Mouse (Mus musculus) cerebellum, adult (tissue): Measurements from ENCODE around the gene Fam229a.

Experiments used
- ATAC-seq: cut with Nextera tagmentation; 2 replicates; pipeline ENCODE4 v1.9.2; 2017; ENCODE audit warnings: mild to moderate bottlenecking, moderate library complexity, mixed read lengths; ENCODE audit not compliant: insufficient number of reproducible peaks, low FRiP score, low TSS enrichment

The Fam229a gene

DNA sequence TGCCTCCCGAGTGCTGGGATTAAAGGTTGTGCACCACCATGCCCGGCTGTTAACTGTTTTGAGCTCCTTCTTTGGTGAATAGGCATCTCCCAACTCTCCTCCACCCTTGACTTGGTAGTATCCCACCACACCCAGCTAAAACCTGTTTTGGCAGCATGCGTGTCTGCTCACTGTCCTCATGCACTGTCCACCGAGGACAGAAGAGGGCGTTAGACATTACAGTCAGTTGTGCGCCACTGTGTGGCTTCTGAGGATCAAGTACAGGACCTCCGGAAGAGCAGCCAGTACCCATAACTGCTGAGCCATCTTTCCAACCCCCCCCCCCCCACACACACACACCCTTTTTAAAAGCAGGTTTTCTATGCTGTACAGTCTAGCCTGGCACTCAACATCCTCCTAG lies 3.7 kb downstream of the Fam229a start:
- no peak for ATAC-seq

GRCm38 (mm10) chr4:129495672-129496562 lies 4.9 kb downstream of the Fam229a start:
- no peak for ATAC-seq

GRCm38 (mm10) chr4:129496631-129497030 lies 5.6 kb downstream of the Fam229a start:
- no peak for ATAC-seq

DNA sequence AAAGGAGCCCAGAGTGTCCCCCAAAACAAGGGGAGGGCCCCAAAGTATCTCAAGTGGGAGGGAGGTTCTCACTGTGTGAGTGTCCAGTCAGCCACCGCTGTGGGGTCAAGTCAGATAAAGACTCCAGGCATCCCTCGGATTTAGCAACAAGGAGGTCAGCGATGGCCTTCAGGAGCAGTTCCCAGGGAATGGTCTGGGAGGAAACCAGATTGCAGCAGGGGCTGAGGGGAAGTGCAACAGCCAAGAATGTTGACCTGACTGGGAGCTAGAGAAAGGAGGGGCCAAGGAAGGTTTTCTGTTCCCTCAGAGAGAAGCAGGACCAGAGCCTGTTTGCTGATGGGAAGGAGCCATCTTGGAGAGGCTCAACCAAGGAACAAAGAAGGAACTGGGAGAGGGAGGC lies 8.0 kb downstream of the Fam229a start:
- ATAC-seq, result no peak

GRCm38 (mm10) chr4:129500017-129500416 lies 9.0 kb downstream of the Fam229a start:
- ATAC-seq, result no peak

- 0 out of 2 replicates have a peak, but pooled peaks have one; percentile 31 for ATAC-seq
Observed at GRCm38 (mm10) chr4:129500607-129501566, 9.9 kb downstream of the Fam229a start.

- ATAC-seq, result no peak
Observed at GRCm38 (mm10) chr4:129502327-129502888, 11.4 kb downstream of the Fam229a start.

DNA sequence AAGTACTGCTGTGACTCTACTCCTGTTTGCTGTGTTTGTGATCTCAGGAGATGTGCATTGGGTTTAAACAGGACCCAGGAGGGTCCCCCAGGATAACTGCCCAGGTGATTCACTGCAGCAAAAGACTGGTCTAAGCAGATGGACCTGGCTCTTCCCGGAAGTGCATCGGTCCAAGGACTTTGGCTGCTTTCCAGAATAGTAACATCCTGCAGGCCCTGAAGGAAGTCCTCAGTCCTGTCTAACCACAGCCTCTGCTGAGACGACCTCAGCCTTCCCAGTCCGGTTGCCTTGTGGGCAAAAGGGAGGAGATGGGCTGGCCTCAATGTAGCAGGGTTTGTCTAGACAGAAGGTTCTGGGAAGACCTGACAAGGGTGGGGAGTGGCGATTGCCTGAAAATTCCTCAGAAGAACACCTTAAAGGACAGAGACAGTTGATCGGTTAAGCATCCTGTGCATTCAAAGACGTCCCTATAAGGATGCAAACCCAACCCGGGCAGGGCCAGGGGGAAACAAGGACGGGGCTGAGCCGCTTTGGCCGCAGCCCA lies 12.0 kb downstream of the Fam229a start:
- no peak for ATAC-seq

- ATAC-seq, result no peak
Observed at GRCm38 (mm10) chr4:129505511-129505910, 14.5 kb downstream of the Fam229a start.

DNA sequence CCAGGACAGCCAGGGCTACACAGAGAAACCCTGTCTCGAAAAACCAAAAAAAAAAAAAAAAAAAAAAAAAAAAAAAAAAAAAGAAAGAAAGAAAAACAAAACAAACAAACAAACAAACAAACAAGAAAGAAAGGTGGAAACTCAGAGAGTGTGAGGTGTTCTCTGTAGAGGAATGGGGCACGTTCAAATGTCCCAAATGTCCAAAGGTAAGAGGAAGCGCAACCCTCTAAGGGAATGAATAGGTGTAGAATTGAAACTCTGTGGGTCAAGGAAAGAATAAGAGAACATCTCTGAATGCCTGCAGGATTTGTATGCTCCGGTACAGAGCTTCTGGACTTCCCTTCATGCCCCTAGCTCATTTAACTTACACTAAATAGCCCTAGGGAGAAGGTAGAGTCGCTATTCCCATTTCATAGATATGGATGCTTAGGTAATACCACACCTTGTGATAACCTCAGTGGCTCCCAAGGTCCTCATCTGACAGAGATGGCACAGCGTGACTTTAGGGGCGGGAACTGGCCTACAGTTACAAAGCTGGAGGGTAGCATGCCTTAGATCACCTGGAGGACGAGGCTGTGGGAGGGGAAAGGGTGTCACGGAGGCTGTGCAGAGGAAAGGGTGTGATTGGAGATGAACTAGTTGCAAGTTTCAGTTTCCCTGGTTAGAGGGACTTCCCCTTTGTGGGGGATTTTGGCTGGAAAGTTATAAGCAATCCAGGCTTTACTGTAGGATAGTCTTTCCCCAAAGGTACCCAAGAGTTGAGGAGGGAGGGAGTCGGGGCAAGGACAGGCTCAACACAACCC lies 16.6 kb downstream of the Fam229a start:
- no peak for ATAC-seq

DNA sequence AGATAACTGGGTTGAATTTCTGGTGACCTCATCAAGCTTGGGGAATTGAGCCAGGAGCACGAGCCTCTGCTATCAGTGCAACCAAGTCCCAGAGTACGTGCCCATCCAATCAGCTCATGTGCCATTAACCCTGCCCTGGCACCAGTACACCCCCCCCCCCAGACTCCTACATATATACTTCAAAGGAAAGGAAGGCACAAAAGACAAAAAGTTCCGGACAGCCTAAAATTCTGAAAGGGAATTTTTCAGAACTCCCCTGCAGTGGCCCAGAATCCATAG lies 17.2 kb downstream of the Fam229a start:
- ATAC-seq, result no peak

DNA sequence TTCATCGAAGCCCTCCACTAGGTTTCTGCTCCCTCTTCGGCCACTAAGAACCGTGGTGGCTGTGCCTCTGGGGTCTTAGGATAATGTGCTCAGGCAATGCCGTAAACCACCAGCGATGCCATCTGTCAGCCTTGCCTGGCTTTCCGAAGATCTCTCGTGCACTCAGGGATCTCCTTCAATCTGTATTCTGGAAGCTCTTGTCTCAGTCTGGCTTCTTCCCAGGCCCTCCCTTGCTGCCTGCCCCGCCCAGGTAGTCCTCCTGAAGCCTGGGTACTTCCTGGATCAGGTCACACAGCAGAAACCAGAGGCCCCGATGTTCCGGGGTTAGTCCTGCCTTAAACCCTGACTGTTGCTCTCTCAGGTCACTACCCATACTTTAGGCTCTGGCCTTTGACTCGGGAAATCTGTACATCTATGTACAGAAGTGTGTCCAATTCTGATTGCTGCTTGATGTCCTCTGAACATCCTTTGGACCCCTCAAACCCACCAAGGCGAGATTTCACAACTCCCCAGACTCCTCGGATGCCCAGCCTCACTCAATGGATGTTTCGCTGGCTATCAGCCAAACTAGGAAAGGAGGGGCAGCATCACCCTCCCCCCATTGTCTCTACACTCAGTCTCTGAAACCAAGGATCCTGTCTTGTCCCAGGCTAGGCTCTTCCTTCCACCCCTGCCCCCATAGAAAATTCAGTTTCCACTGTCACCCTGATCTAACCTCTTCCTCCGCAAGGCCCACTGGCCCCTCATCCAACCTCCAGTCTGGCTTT lies 18.0 kb downstream of the Fam229a start:
- ATAC-seq, result no peak

GRCm38 (mm10) chr4:129509650-129510049 lies 18.7 kb downstream of the Fam229a start:
- no peak for ATAC-seq

- no peak for ATAC-seq
Observed at GRCm38 (mm10) chr4:129510723-129511412, 19.9 kb downstream of the Fam229a start.

GRCm38 (mm10) chr4:129511413-129512096 lies 20.6 kb downstream of the Fam229a start:
- ATAC-seq, result no peak

DNA sequence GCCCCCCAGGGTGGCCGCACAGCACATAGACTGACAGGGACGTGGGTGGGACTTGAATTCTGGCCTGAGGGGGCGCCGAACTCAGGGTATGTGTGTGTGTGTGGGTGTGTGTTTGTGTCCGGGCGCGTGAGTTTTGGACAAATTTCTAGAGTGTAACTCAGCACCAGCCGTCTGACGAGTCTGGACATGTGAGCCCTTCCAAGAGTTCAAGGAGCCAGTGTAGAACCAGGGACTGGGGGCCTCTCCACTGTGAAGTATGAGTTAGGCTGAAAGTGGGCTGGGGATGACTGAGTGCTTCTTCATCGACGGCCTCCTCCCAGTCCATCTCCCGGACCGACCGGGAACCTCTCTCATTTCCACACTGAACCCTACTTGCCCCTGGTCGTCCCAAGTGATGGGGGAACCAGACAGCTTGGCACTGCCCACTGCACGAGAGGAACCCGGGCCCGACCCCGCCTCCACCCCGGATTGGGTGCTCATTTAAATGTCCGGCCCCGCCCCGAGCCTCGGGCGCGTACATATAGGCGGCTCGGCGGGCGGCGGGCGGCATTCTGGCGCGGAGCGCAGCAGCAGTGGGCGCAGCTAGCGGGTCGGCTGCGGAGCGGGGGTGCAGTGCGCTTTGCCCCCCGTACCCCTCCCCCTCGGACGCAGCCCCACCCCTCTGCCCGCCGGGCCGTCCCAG lies 22.2 kb downstream of the Fam229a start, which contains the start of gene Marcksl1:
Marcksl1 (plus strand) TSS at position 496 of the 682 bp plus-strand sequence.
- ATAC-seq, result no peak

- ATAC-seq, result no peak
Observed at GRCm38 (mm10) chr4:129513891-129514290, 22.9 kb downstream of the Fam229a start.
